Mouse (Mus musculus): ENCODE results near the gene Arhgef7.
"Not testable (repeated sequence)": the region's sequence is repeated elsewhere in the genome, so short reads cannot be mapped to it uniquely, and the experiment has no call there.

Gene Arhgef7

GRCm38 (mm10) chr8:11834691-11835090 lies 107.2 kb downstream of the Arhgef7 start:
- DNase-seq (ENCODE audit: low spot score) = no peak

- no peak for DNase-seq (ENCODE audit: low spot score)
Measured at GRCm38 (mm10) chr8:11840174-11840573, 112.7 kb downstream of the Arhgef7 start, which contains the start of gene Tex29. Gene Tex29 (plus strand): TSS chr8:11840474.

GRCm38 (mm10) chr8:11841571-11841970 lies 114.0 kb downstream of the Arhgef7 start:
- no peak for DNase-seq (ENCODE audit: low spot score)

GRCm38 (mm10) chr8:11842757-11843156 lies 115.2 kb downstream of the Arhgef7 start:
- no peak for DNase-seq (ENCODE audit: low spot score)

- DNase-seq (ENCODE audit: low spot score) = no peak
Measured at GRCm38 (mm10) chr8:11843677-11844315, 116.3 kb downstream of the Arhgef7 start.

GRCm38 (mm10) chr8:11844316-11844685 lies 116.8 kb downstream of the Arhgef7 start:
- DNase-seq (ENCODE audit: low spot score) = no peak

- no peak for DNase-seq (ENCODE audit: low spot score)
Measured at GRCm38 (mm10) chr8:11846807-11847206, 119.3 kb downstream of the Arhgef7 start.

- DNase-seq (ENCODE audit: low spot score) = no peak
Measured at GRCm38 (mm10) chr8:11867832-11868231, 140.3 kb downstream of the Arhgef7 start.

- not testable (repeated sequence) for DNase-seq (ENCODE audit: low spot score)
Measured at GRCm38 (mm10) chr8:11874227-11874626, 146.7 kb downstream of the Arhgef7 start.

- DNase-seq (ENCODE audit: low spot score) = no peak
Measured at GRCm38 (mm10) chr8:11884646-11885045, 157.1 kb downstream of the Arhgef7 start.
